Mouse (Mus musculus) spleen, adult 2 months (tissue): ENCODE data around the gene Slc25a10.

ENCODE experiments used
- CTCF ChIP-seq: fragments of 200-500 bp; IDR thresholded peaks from 2 replicates; pipeline ENCODE4 v1.5.1; 2011; ENCODE audit warnings: mild to moderate bottlenecking, inconsistent platforms; ENCODE audit not compliant: insufficient read depth, insufficient read length, insufficient replicate concordance; ENCODE audit errors: extremely low read depth
- POLR2A ChIP-seq: fragments of 200-500 bp; IDR thresholded peaks from 2 replicates; pipeline ENCODE4 v1.6.1; 2011; ENCODE audit warnings: low read depth, low read length, inconsistent platforms

GRCm38 (mm10) chr11:120531646-120532045 is 40.0 kb downstream of the Slc25a10 start:
- TF ChIP-seq CTCF (no peak), POLR2A (no peak)
